Mouse (Mus musculus): ENCODE results near the gene Bcl6.

Gene Bcl6

GRCm38 (mm10) chr16:23921697-23922096, 67.0 kb downstream of the Bcl6 start:
- DNase-seq (ENCODE audit: low spot score): no peak

- no peak for DNase-seq (ENCODE audit: low spot score)
Observed at GRCm38 (mm10) chr16:23919418-23919817, 69.2 kb downstream of the Bcl6 start.
